Mouse (Mus musculus) limb, embryonic 14.5 days (tissue): Measurements from ENCODE around the gene Gphn. TPM values are rescaled to one million over a fixed set of nuclear protein-coding genes. Genes with fewer than 3 reads are reported as not detected.

ENCODE experiments used
- ATAC-seq: fragments of 200-750 bp; cut with Nextera tagmentation; 2 replicates; pipeline ENCODE4 v1.8.0; 2017; ENCODE audit warnings: low read depth, moderate number of reproducible peaks, moderate TSS enrichment; ENCODE audit not compliant: low FRiP score
- DNase-seq: peaks from one replicate; pipeline ENCODE4 v3.0.0-alpha.2; 2015; ENCODE audit warnings: low spot score
- H3K27ac ChIP-seq: fragments of 300-500 bp; sonication (generic); replicated peaks from 2 replicates; pipeline ENCODE4 v1.5.1; 2014; ENCODE audit warnings: low read depth, mild to moderate bottlenecking, low read length, moderate library complexity, mixed read lengths
- H3K27me3 ChIP-seq: fragments of 300-500 bp; sonication (generic); 2 replicates; pipeline ENCODE4 v1.6.1; 2014; ENCODE audit warnings: low read length, mixed read lengths; ENCODE audit not compliant: control insufficient read depth, insufficient read depth
- H3K36me3 ChIP-seq: fragments of 300-500 bp; sonication (generic); 2 replicates; pipeline ENCODE4 v1.6.1; 2014; ENCODE audit warnings: mild to moderate bottlenecking, low read length, moderate library complexity, mixed read lengths; ENCODE audit not compliant: control insufficient read depth, insufficient read depth
- H3K4me1 ChIP-seq: fragments of 300-500 bp; sonication (generic); 2 replicates; pipeline ENCODE4 v1.6.1; 2014; ENCODE audit warnings: antibody characterized with exemption, low read length, mixed read lengths; ENCODE audit not compliant: control insufficient read depth, insufficient read depth
- H3K4me2 ChIP-seq: fragments of 300-500 bp; sonication (generic); replicated peaks from 2 replicates; pipeline ENCODE4 v1.6.1; 2014; ENCODE audit warnings: low read depth, mild to moderate bottlenecking, low read length, moderate library complexity; ENCODE audit not compliant: severe bottlenecking
- H3K4me3 ChIP-seq: fragments of 300-500 bp; sonication (generic); replicated peaks from 2 replicates; pipeline ENCODE4 v1.5.1; 2014; ENCODE audit warnings: low read length
- H3K9ac ChIP-seq: fragments of 300-500 bp; sonication (generic); 2 replicates; pipeline ENCODE4 v1.6.1; 2014; ENCODE audit warnings: mild to moderate bottlenecking, low read depth, low read length, moderate library complexity; ENCODE audit not compliant: severe bottlenecking
- H3K9me3 ChIP-seq: fragments of 300-500 bp; sonication (generic); 2 replicates; pipeline ENCODE4 v1.6.1; 2016; ENCODE audit warnings: low read length; ENCODE audit not compliant: control insufficient read depth
- POLR2A ChIP-seq: fragments of 200-500 bp; IDR thresholded peaks from 2 replicates; pipeline ENCODE4 v1.8.0; 2012; ENCODE audit warnings: inconsistent platforms, mild to moderate bottlenecking, moderate library complexity, borderline replicate concordance; ENCODE audit not compliant: insufficient read depth, insufficient read length; ENCODE audit errors: extremely low read depth
- WGBS: fragments of 180-500 bp; shearing (Covaris S2); extraction: QIAGEN DNeasy Blood & Tissue Kit; methylation state at CpG from one replicate; pipeline ENCODE4 v1.1.7; 2014; 5-methylcytosine and 5-hydroxymethylcytosine counted together
- polyA plus RNA-seq, 2 experiments: library from polyadenylated mRNA; depleted of rRNA in 1 of 2; stranded (reverse) in 1 of 2; unstranded in 1 of 2; fragments of >200 nt; fragmentation: Nextera tagmentation in 1 of 2; extraction: Ambion mirVana in 1 of 2; gene quantifications; 2 replicates each; pipeline versions ENCODE4 v1.2.1 to v1.2.3; 2012 to 2014

The Gphn gene
- polyA plus RNA-seq, 2 experiments: 16.4 to 18.9 TPM

- H3K36me3 ChIP-seq: no peaks in the 10 kb centered on the region
- no peak overlapping the region for H3K9ac ChIP-seq
- no peak overlapping the region for H3K4me3 ChIP-seq
- no peaks in the 10 kb centered on the region for H3K9me3 ChIP-seq
- TF ChIP-seq POLR2A: no peak
- WGBS: 92% methylated on average over 2 of the region's 2 CpGs
- H3K4me2 ChIP-seq: no peak overlapping the region
- ATAC-seq (no peak), DNase-seq (no peak)
- no peaks in the 10 kb centered on the region for H3K4me1 ChIP-seq
- no peak overlapping the region for H3K27ac ChIP-seq
- no peaks in the 10 kb centered on the region for H3K27me3 ChIP-seq
Measured at GRCm38 (mm10) chr12:78550913-78551312, 324.7 kb downstream of the Gphn start.

GRCm38 (mm10) chr12:78631816-78632215 lies 405.6 kb downstream of the Gphn start:
- WGBS: 52% methylated on average over 2 of the region's 2 CpGs
- ATAC-seq (no peak), DNase-seq (no peak)
- no peaks in the 10 kb centered on the region for H3K9me3 ChIP-seq
- H3K4me1 ChIP-seq: no peaks in the 10 kb centered on the region
- no peak overlapping the region for H3K27ac ChIP-seq
- no peaks in the 10 kb centered on the region for H3K27me3 ChIP-seq
- no peak overlapping the region for H3K9ac ChIP-seq
- H3K4me3 ChIP-seq: no peak overlapping the region
- TF ChIP-seq POLR2A: no peak
- H3K4me2 ChIP-seq: no peak overlapping the region
- no peaks in the 10 kb centered on the region for H3K36me3 ChIP-seq

- DNase-seq (no peak), ATAC-seq (no peak)
- no peaks in the 10 kb centered on the region for H3K27me3 ChIP-seq
- H3K9ac ChIP-seq: no peak overlapping the region
- no peak overlapping the region for H3K4me2 ChIP-seq
- no peak for TF ChIP-seq POLR2A
- no peaks in the 10 kb centered on the region for H3K4me1 ChIP-seq
- WGBS: 13% methylated on average over 1 of the region's 1 CpGs
- no peak overlapping the region for H3K4me3 ChIP-seq
- no peaks in the 10 kb centered on the region for H3K36me3 ChIP-seq
- no peaks in the 10 kb centered on the region for H3K9me3 ChIP-seq
- no peak overlapping the region for H3K27ac ChIP-seq
Measured at GRCm38 (mm10) chr12:78639466-78639865, 413.3 kb downstream of the Gphn start.

- no peaks in the 10 kb centered on the region for H3K27me3 ChIP-seq
- no peak for TF ChIP-seq POLR2A
- H3K9ac ChIP-seq: no peak overlapping the region
- H3K4me2 ChIP-seq: no peak overlapping the region
- no peak for ATAC-seq
- H3K9me3 ChIP-seq: no peaks in the 10 kb centered on the region
- no peak for DNase-seq
- H3K4me3 ChIP-seq: no peak overlapping the region
- 56% methylated on average over 2 of the region's 2 CpGs for WGBS
- no peak overlapping the region for H3K27ac ChIP-seq
- H3K4me1 ChIP-seq: no peaks in the 10 kb centered on the region
- H3K36me3 ChIP-seq: no peaks in the 10 kb centered on the region
Measured at GRCm38 (mm10) chr12:78640086-78640485, 413.9 kb downstream of the Gphn start.

GRCm38 (mm10) chr12:78641220-78641619 lies 415.0 kb downstream of the Gphn start:
- Histone ChIP-seq H3K4me3 (no peak overlapping the region), H3K27ac (no peak overlapping the region), H3K9me3 (no peaks in the 10 kb centered on the region), H3K9ac (no peak overlapping the region), H3K27me3 (no peaks in the 10 kb centered on the region), H3K36me3 (no peaks in the 10 kb centered on the region), H3K4me1 (no peaks in the 10 kb centered on the region), H3K4me2 (no peak overlapping the region)
- no peak for TF ChIP-seq POLR2A
- no peak for DNase-seq
- ATAC-seq: no peak

- no peak overlapping the region for H3K27ac ChIP-seq
- no peak for TF ChIP-seq POLR2A
- WGBS: 69% methylated on average over 2 of the region's 2 CpGs
- ATAC-seq (no peak), DNase-seq (no peak)
- no peaks in the 10 kb centered on the region for H3K4me1 ChIP-seq
- H3K9ac ChIP-seq: no peak overlapping the region
- H3K4me2 ChIP-seq: no peak overlapping the region
- H3K9me3 ChIP-seq: no peaks in the 10 kb centered on the region
- H3K27me3 ChIP-seq: no peaks in the 10 kb centered on the region
- no peak overlapping the region for H3K4me3 ChIP-seq
- no peaks in the 10 kb centered on the region for H3K36me3 ChIP-seq
Measured at GRCm38 (mm10) chr12:78643691-78644090, 417.5 kb downstream of the Gphn start.
